Mouse (Mus musculus) neural tube, embryonic 12.5 days (tissue): Measurements from ENCODE around the gene Vdac1. TPM values are rescaled to one million over a fixed set of nuclear protein-coding genes. Genes with fewer than 3 reads are reported as not detected.
"Not testable (repeated sequence)": the region's sequence is repeated elsewhere in the genome, so short reads cannot be mapped to it uniquely, and the experiment has no call there.

Experiments used
- ATAC-seq: fragments of 200-750 bp; cut with Nextera tagmentation; 2 replicates; pipeline ENCODE4 v1.8.0; 2017; ENCODE audit warnings: low read depth, mild to moderate bottlenecking, moderate TSS enrichment, moderate library complexity; ENCODE audit not compliant: low FRiP score
- H3K27ac ChIP-seq: fragments of 300-500 bp; sonication (generic); 2 replicates; pipeline ENCODE4 v1.5.1; 2016
- H3K27me3 ChIP-seq: fragments of 300-500 bp; sonication (generic); replicated peaks from 2 replicates; pipeline ENCODE4 v1.6.1; 2016; ENCODE audit warnings: mild to moderate bottlenecking
- H3K36me3 ChIP-seq: fragments of 300-500 bp; sonication (generic); 2 replicates; pipeline ENCODE4 v1.6.1; 2016; ENCODE audit warnings: mild to moderate bottlenecking
- H3K4me1 ChIP-seq: fragments of 300-500 bp; sonication (generic); 2 replicates; pipeline ENCODE4 v1.6.1; 2016
- H3K4me2 ChIP-seq: fragments of 300-500 bp; sonication (generic); replicated peaks from 2 replicates; pipeline ENCODE4 v1.6.1; 2016; ENCODE audit warnings: mild to moderate bottlenecking
- H3K4me3 ChIP-seq: fragments of 300-500 bp; sonication (generic); 2 replicates; pipeline ENCODE4 v1.5.1; 2016
- H3K9ac ChIP-seq: fragments of 300-500 bp; sonication (generic); 2 replicates; pipeline ENCODE4 v1.6.1; 2016; ENCODE audit warnings: mild to moderate bottlenecking
- H3K9me3 ChIP-seq: fragments of 300-500 bp; sonication (generic); 2 replicates; pipeline ENCODE4 v1.6.1; 2016; ENCODE audit warnings: mild to moderate bottlenecking
- WGBS: fragments of 180-500 bp; shearing (Covaris S2); methylation state at CpG from one replicate; pipeline ENCODE4 v1.1.7; 2016; 5-methylcytosine and 5-hydroxymethylcytosine counted together
- polyA plus RNA-seq: library from polyadenylated mRNA; unstranded; fragments of >200 nt; fragmentation: Nextera tagmentation; extraction: Ambion mirVana; gene quantifications from 2 replicates; pipeline ENCODE4 v1.2.1, GENCODE M21; 2016

Gene Vdac1
- polyA plus RNA-seq, 1 experiment from 2014 or later = 221 TPM

GRCm38 (mm10) chr11:52346635-52347005 is 14.0 kb upstream of the Vdac1 start:
- 0 out of 2 replicates have a peak, but pooled peaks have one; percentile 37 for ATAC-seq
- no peaks in the 10 kb centered on the region for H3K27me3 ChIP-seq
- no peaks in the 10 kb centered on the region for H3K36me3 ChIP-seq
- H3K27ac ChIP-seq = no peak overlapping the region
- H3K9ac ChIP-seq = no peak overlapping the region
- 1% methylated on average over 12 of the region's 12 CpGs for WGBS
- peak overlapping the region; percentile 53 for H3K4me2 ChIP-seq
- H3K4me3 ChIP-seq = no peak overlapping the region
- H3K4me1 ChIP-seq = no peaks in the 10 kb centered on the region
- no peaks in the 10 kb centered on the region for H3K9me3 ChIP-seq

GRCm38 (mm10) chr11:52348156-52348555 is 12.5 kb upstream of the Vdac1 start:
- Histone ChIP-seq H3K27ac (no peak overlapping the region), H3K9me3 (no peaks in the 10 kb centered on the region), H3K36me3 (no peaks in the 10 kb centered on the region), H3K4me3 (no peak overlapping the region), H3K4me2 (no peak overlapping the region), H3K9ac (no peak overlapping the region), H3K27me3 (no peaks in the 10 kb centered on the region), H3K4me1 (no peaks in the 10 kb centered on the region)
- 90% methylated on average over 4 of the region's 4 CpGs for WGBS
- no peak for ATAC-seq

GRCm38 (mm10) chr11:52348724-52349123 is 11.9 kb upstream of the Vdac1 start:
- no peaks in the 10 kb centered on the region for H3K4me1 ChIP-seq
- no peaks in the 10 kb centered on the region for H3K36me3 ChIP-seq
- H3K4me2 ChIP-seq = no peak overlapping the region
- 72% methylated on average over 3 of the region's 3 CpGs for whole genome bisulfite sequencing
- no peak overlapping the region for H3K4me3 ChIP-seq
- no peaks in the 10 kb centered on the region for H3K27me3 ChIP-seq
- no peaks in the 10 kb centered on the region for H3K9me3 ChIP-seq
- no peak overlapping the region for H3K27ac ChIP-seq
- no peak overlapping the region for H3K9ac ChIP-seq
- no peak for ATAC-seq

DNA sequence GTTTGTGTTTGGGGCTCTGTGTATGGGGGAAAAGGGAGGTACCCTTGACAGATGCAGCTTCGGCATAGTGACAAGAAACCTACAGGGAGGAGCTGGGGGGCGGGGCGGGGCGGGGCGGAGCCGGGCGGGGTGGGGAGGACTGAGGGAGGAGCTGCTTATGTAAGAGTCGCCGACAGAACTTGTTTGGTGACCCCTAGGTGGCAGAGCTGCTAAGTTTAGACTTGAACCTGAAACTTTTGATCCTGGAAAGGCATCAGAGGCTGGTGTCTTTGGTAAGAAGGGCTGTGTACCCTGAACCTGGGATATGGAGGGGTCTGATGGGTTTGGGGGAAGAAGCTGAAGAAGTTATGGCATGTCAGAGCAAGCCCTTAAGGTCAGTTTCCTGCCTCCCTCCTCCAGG is 9.7 kb upstream of the Vdac1 start:
- no peak overlapping the region for H3K4me2 ChIP-seq
- WGBS = 1% methylated on average over 9 of the region's 9 CpGs
- H3K27me3 ChIP-seq = no peaks in the 10 kb centered on the region
- no peak overlapping the region for H3K27ac ChIP-seq
- H3K4me3 ChIP-seq = no peak overlapping the region
- no peaks in the 10 kb centered on the region for H3K4me1 ChIP-seq
- H3K9ac ChIP-seq = no peak overlapping the region
- H3K9me3 ChIP-seq = no peaks in the 10 kb centered on the region
- no peaks in the 10 kb centered on the region for H3K36me3 ChIP-seq
- no peak for ATAC-seq

- Histone ChIP-seq H3K27ac (no peak overlapping the region), H3K9ac (no peak overlapping the region), H3K9me3 (no peaks in the 10 kb centered on the region), H3K4me1 (no peaks in the 10 kb centered on the region), H3K4me2 (no peak overlapping the region), H3K4me3 (no peak overlapping the region), H3K36me3 (no peaks in the 10 kb centered on the region), H3K27me3 (no peaks in the 10 kb centered on the region)
- 90% methylated on average over 3 of the region's 3 CpGs for WGBS
- no peak for ATAC-seq
These were observed 8.4 kb upstream of the Vdac1 start for GRCm38 (mm10) chr11:52352271-52352670.

GRCm38 (mm10) chr11:52354644-52355043 is 6.0 kb upstream of the Vdac1 start:
- H3K9me3 ChIP-seq = no peaks in the 10 kb centered on the region
- ATAC-seq = no peak
- peaks cover 1% of the 10 kb centered on the region for H3K4me1 ChIP-seq
- WGBS = 84% methylated on average over 5 of the region's 5 CpGs
- no peaks in the 10 kb centered on the region for H3K27me3 ChIP-seq
- H3K9ac ChIP-seq = no peak overlapping the region
- H3K36me3 ChIP-seq = no peaks in the 10 kb centered on the region
- H3K4me2 ChIP-seq = no peak overlapping the region
- H3K4me3 ChIP-seq = no peak overlapping the region
- no peak overlapping the region for H3K27ac ChIP-seq

- Histone ChIP-seq H3K4me1 (peaks cover 7% of the 10 kb centered on the region), H3K36me3 (no peaks in the 10 kb centered on the region), H3K9me3 (no peaks in the 10 kb centered on the region), H3K27me3 (no peaks in the 10 kb centered on the region), H3K9ac (no peak overlapping the region), H3K4me2 (no peak overlapping the region), H3K27ac (no peak overlapping the region), H3K4me3 (no peak overlapping the region)
- WGBS = 79% methylated on average over 1 of the region's 1 CpGs
- ATAC-seq = no peak
These were observed 5.1 kb upstream of the Vdac1 start for GRCm38 (mm10) chr11:52355601-52356000.

DNA sequence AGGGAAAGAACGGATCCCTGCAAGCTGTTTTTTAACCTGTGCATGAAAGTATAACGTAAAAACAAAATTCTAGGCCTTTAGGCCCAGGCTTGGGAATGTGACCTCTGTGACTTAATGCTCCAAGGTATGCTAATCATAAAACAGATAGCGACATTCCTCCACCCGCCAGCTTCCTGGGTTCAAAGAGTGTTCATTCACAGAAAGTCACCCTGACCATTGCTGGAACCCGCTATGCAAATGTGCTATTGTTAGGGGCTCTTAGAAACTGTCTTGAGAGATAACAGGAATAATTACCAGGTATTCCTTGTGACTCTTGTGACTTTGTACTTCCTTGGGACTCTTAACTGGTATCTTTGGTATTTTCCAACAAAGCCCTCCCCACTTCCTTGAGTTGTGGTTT is 3.6 kb upstream of the Vdac1 start:
- 95% methylated on average over 5 of the region's 5 CpGs for WGBS
- not testable (repeated sequence) for H3K27me3 ChIP-seq, H3K4me3 ChIP-seq, H3K4me2 ChIP-seq, H3K36me3 ChIP-seq, H3K27ac ChIP-seq, H3K9ac ChIP-seq, H3K9me3 ChIP-seq, ATAC-seq
- peaks cover 14% of the 10 kb centered on the region for H3K4me1 ChIP-seq

DNA sequence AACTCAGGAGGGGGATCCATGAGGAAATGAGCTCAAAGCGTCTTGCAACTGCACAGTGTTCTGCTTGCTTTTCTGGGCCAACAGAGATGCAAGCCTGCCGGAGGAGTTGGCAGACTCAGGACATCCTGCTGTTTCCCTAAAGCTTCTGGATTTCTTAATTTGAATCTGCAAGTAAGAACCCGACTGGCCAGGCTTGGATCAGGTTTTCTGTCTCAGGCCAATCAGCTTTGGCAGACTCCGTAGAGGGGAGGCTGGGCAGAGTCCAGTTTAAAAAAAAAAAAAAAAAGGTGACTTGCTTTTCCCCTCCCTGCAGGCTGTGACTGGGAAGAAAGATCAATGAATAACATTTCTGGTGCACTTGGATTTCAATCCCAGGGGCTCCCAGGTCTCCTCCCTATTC is 2.1 kb upstream of the Vdac1 start:
- ATAC-seq = no peak
- Histone ChIP-seq H3K9ac (no peak overlapping the region), H3K36me3 (no peaks in the 10 kb centered on the region), H3K27ac (no peak overlapping the region), H3K4me2 (no peak overlapping the region), H3K4me3 (no peak overlapping the region), H3K4me1 (peaks cover 24% of the 10 kb centered on the region), H3K9me3 (no peaks in the 10 kb centered on the region), H3K27me3 (no peaks in the 10 kb centered on the region)
- 66% methylated on average over 4 of the region's 4 CpGs for WGBS

DNA sequence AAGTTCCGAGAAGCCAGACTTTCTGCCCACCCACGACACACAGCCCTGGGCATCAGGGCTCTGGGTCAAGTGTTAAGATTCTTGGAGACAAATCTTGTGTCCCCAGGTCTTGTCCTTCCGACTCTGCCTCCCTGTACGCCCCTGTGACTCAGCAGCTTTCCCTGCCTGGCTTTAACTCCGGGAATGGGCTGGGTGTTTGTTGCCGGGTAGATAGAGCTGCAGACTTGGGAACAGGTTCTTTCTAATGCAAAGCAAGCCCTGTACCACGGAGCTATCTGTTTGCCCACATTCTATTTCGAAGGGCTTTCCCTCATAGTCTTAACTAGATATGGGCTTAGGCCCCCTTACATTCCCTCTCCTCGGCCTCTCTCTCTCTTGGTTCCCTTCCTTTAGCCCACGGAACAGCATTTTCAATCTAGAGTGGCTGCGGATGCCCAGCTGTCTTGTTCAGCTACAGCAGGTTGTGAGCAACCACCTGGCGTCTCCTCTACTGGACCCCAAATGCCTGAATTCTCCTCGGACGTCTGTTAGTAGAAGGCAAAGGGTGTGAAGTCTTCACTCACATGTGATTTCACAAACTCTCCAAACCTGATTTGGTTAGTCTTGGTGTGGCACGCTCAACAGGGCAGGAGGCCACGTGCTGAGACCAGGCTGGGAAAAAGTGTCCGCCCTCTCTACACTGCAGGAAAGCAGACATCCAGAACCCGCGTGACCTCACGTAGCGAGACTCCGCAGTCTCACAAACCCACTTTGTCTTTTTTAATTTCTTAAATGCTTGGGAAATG is 782 bp upstream of the Vdac1 start:
- peak; percentile 28; the same call in 1 of the 2 replicates for ATAC-seq
- no peaks in the 10 kb centered on the region for H3K27me3 ChIP-seq
- H3K36me3 ChIP-seq = no peaks in the 10 kb centered on the region
- H3K27ac ChIP-seq = peak overlapping the region; percentile 67
- no peaks in the 10 kb centered on the region for H3K9me3 ChIP-seq
- WGBS = 16% methylated on average over 22 of the region's 22 CpGs
- peak overlapping the region; percentile 84 for H3K4me3 ChIP-seq
- peaks cover 37% of the 10 kb centered on the region for H3K4me1 ChIP-seq
- peak overlapping the region; percentile 92 for H3K4me2 ChIP-seq
- H3K9ac ChIP-seq = peak overlapping the region; percentile 91

GRCm38 (mm10) chr11:52361287-52361921 is 744 bp downstream of the Vdac1 start:
- Histone ChIP-seq H3K36me3 (no peaks in the 10 kb centered on the region), H3K4me1 (peaks cover 46% of the 10 kb centered on the region), H3K27ac (peak overlapping the region; percentile 67), H3K4me3 (peak overlapping the region; percentile 84), H3K9ac (peak overlapping the region; percentile 91), H3K27me3 (no peaks in the 10 kb centered on the region), H3K9me3 (no peaks in the 10 kb centered on the region), H3K4me2 (peak overlapping the region; percentile 92)
- ATAC-seq = peak; percentile 46
- WGBS = under 1% methylated on average over 47 of the region's 47 CpGs

DNA sequence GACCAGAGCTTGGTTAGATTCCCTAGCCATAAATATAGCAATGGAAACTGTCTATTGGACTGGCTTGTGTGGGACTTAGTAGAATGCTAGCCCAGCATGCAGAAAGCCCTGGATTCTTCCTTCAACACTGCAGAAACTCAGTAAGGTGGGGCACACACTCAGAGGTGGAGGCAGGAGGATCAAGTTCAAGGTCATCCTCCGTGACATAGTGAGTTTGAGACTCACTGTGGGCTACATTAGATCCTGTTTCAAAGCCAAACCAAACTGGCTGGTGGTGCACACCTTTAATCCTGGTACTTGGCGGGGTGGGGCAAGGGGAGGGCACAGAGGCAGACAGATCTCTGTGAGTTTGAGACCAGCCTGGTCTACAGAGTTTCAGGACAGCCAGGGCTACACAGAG is 3.7 kb downstream of the Vdac1 start:
- no peak for ATAC-seq
- Histone ChIP-seq H3K27ac (no peak overlapping the region), H3K4me2 (no peak overlapping the region)

GRCm38 (mm10) chr11:52365143-52365542 is 4.5 kb downstream of the Vdac1 start:
- Histone ChIP-seq H3K4me1 (peaks cover 41% of the 10 kb centered on the region), H3K9me3 (no peaks in the 10 kb centered on the region), H3K4me3 (no peak overlapping the region), H3K27me3 (no peaks in the 10 kb centered on the region), H3K9ac (no peak overlapping the region), H3K27ac (no peak overlapping the region), H3K36me3 (no peaks in the 10 kb centered on the region), H3K4me2 (no peak overlapping the region)
- no peak for ATAC-seq
- 65% methylated on average over 1 of the region's 1 CpGs for WGBS

More for the DNA sequence above, 3.7 kb downstream of the Vdac1 start:
- H3K27me3 ChIP-seq = no peaks in the 10 kb centered on the region
- peaks cover 46% of the 10 kb centered on the region for H3K4me1 ChIP-seq
- H3K9me3 ChIP-seq = no peaks in the 10 kb centered on the region
- WGBS = 90% methylated on average over 2 of the region's 2 CpGs
- no peaks in the 10 kb centered on the region for H3K36me3 ChIP-seq
- H3K9ac ChIP-seq = no peak overlapping the region
- no peak overlapping the region for H3K4me3 ChIP-seq
